Mouse (Mus musculus) embryonic facial prominence, embryonic 14.5 days (tissue): ENCODE data around the gene Musk. TPM values are rescaled to one million over a fixed set of nuclear protein-coding genes. Genes with fewer than 3 reads are reported as not detected.
"Not testable (repeated sequence)": the region's sequence is repeated elsewhere in the genome, so short reads cannot be mapped to it uniquely, and the experiment has no call there.

Experiments
- ATAC-seq: fragments of 200-750 bp; cut with Nextera tagmentation; 2 replicates; pipeline ENCODE4 v1.8.0; 2017; ENCODE audit warnings: low read depth, moderate number of reproducible peaks, moderate TSS enrichment
- DNase-seq: peaks from one replicate; pipeline ENCODE4 v3.0.0-alpha.2; 2015; ENCODE audit warnings: low spot score
- H3K27ac ChIP-seq: fragments of 300-500 bp; sonication (generic); replicated peaks from 2 replicates; pipeline ENCODE4 v1.5.1; 2014; ENCODE audit warnings: low read depth, mild to moderate bottlenecking, low read length, moderate library complexity
- H3K27me3 ChIP-seq: fragments of 300-500 bp; sonication (generic); replicated peaks from 2 replicates; pipeline ENCODE4 v1.6.1; 2014; ENCODE audit warnings: low read length; ENCODE audit not compliant: control insufficient read depth, insufficient read depth
- H3K36me3 ChIP-seq: fragments of 300-500 bp; sonication (generic); 2 replicates; pipeline ENCODE4 v1.6.1; 2014; ENCODE audit warnings: low read length, mixed read lengths; ENCODE audit not compliant: control insufficient read depth, insufficient read depth
- H3K4me1 ChIP-seq: fragments of 300-500 bp; sonication (generic); 2 replicates; pipeline ENCODE4 v1.6.1; 2014; ENCODE audit warnings: antibody characterized with exemption, low read length; ENCODE audit not compliant: control insufficient read depth, insufficient read depth
- H3K4me2 ChIP-seq: fragments of 300-500 bp; sonication (generic); 2 replicates; pipeline ENCODE4 v1.6.1; 2014; ENCODE audit warnings: low read depth, mild to moderate bottlenecking, low read length, moderate library complexity, mixed read lengths
- H3K4me3 ChIP-seq: fragments of 300-500 bp; sonication (generic); 2 replicates; pipeline ENCODE4 v1.5.1; 2014; ENCODE audit warnings: low read depth, mild to moderate bottlenecking, low read length
- H3K9ac ChIP-seq: fragments of 300-500 bp; sonication (generic); 2 replicates; pipeline ENCODE4 v1.6.1; 2014; ENCODE audit warnings: low read depth, mild to moderate bottlenecking, low read length, moderate library complexity, mixed read lengths
- H3K9me3 ChIP-seq: fragments of 300-500 bp; sonication (generic); 2 replicates; pipeline ENCODE4 v1.6.1; 2016; ENCODE audit warnings: low read length; ENCODE audit not compliant: control insufficient read depth
- WGBS: fragments of 180-500 bp; shearing (Covaris S2); extraction: QIAGEN DNeasy Blood & Tissue Kit; methylation state at CpG from one replicate; pipeline ENCODE4 v1.1.7; 2014; 5-methylcytosine and 5-hydroxymethylcytosine counted together
- polyA plus RNA-seq: library from polyadenylated mRNA; unstranded; fragments of >200 nt; fragmentation: Nextera tagmentation; extraction: Ambion mirVana; gene quantifications from 2 replicates; pipeline ENCODE4 v1.2.1, GENCODE M21; 2014

The Musk gene
- 11.8 and 12.9 TPM in 2 replicates for polyA plus RNA-seq

DNA sequence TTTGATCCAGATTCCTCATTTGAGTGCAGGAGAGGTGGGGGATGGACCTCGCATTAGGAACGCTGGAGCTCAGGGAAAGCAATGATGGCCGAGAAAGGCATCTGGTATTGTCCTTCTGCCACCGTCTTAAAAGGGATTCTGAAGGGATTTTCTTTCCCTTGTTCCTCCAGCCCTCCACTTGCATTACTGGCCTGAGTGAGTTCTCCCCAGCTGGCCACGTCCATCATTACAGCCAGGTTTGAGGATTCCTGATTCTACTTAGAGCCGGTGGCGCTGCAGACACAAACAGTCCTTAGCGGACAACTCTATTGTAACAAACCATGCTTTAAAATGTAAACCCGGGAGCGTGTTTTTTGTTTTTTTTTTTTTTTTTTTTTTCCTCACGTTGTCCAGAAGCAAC is at the start of gene Musk:
Gene Musk, plus strand, starts transcription at position 274 of the 400 bp plus-strand sequence.
- DNase-seq (peak; percentile 72), ATAC-seq (peak; percentile 41; the same call in 1 of the 2 replicates)
- Histone ChIP-seq H3K4me3 (peak within 1 kb of the TSS; percentile 17), H3K27me3 (no peaks in the 10 kb centered on the region), H3K27ac (peak within 1 kb of the TSS; percentile 75), H3K9me3 (no peaks in the 10 kb centered on the region), H3K36me3 (no peaks in the 10 kb centered on the region), H3K4me2 (peak within 1 kb of the TSS; percentile 43), H3K4me1 (peaks cover 6% of the 10 kb centered on the region), H3K9ac (no peak within 1 kb of the TSS; the same call in none of the 2 replicates)
- WGBS = 57% methylated on average over 11 of the region's 11 CpGs

DNA sequence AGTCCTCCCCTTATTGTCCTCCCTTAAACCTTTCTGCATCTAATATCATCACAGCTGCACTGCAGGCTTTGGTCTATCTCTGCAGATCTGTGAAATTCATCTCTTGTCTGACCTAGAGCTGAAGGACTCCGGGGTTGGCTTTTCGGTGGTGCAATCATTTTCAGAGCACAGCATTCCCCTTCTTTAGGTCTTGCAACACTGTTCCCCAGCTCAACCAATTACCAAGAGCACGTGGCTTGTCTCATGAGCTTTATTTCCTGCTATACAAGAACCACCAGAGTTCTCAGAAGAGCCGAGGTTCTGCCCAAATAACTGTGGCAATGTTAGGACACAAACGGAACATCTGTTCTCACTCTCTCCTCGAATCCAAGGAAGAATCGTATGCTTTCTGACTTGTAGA is 45.3 kb upstream of the Musk start:
- no peak overlapping the region for H3K9ac ChIP-seq
- ATAC-seq = no peak

GRCm38 (mm10) chr4:58245544-58245943 is 40.2 kb upstream of the Musk start:
- no peak overlapping the region for H3K4me3 ChIP-seq
- no peaks in the 10 kb centered on the region for H3K4me1 ChIP-seq
- H3K27me3 ChIP-seq = no peaks in the 10 kb centered on the region
- H3K27ac ChIP-seq = no peak overlapping the region
- no peak overlapping the region for H3K9ac ChIP-seq
- H3K9me3 ChIP-seq = no peaks in the 10 kb centered on the region
- WGBS = 61% methylated on average over 1 of the region's 1 CpGs
- H3K4me2 ChIP-seq = no peak overlapping the region
- DNase-seq = no peak
- no peak for ATAC-seq
- H3K36me3 ChIP-seq = no peaks in the 10 kb centered on the region

More for the DNA sequence above, 45.3 kb upstream of the Musk start:
- Histone ChIP-seq H3K4me1 (peaks cover 2% of the 10 kb centered on the region; the same call in 1 of the 2 replicates), H3K4me3 (no peak overlapping the region), H3K4me2 (no peak overlapping the region), H3K27me3 (no peaks in the 10 kb centered on the region), H3K36me3 (no peaks in the 10 kb centered on the region), H3K9me3 (peaks cover 8% of the 10 kb centered on the region; the same call in 1 of the 2 replicates), H3K27ac (no peak overlapping the region)
- no peak for DNase-seq
- 70% methylated on average over 7 of the region's 7 CpGs for WGBS

DNA sequence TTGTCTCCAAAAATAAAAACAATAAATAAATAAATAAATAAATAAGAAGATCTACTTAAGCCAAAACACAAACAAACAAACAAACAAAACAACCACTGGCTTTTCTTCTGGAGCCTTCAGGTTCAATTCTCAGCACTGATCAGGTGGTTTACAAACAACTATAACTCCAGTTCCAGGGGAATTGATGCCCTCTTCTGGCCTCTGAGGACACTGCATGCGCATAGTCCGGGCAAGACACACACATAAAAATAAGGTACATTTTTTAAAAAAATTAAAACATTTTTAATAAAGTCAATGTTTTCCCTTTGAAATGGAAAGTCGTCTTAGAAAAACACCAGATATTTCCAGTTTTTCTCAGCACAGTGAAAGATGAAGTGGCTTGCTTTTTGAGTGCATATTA is 33.4 kb upstream of the Musk start:
- Histone ChIP-seq H3K4me2 (no peak overlapping the region), H3K9ac (no peak overlapping the region), H3K27me3 (no peaks in the 10 kb centered on the region), H3K9me3 (no peaks in the 10 kb centered on the region), H3K4me3 (no peak overlapping the region), H3K4me1 (no peaks in the 10 kb centered on the region), H3K36me3 (no peaks in the 10 kb centered on the region), H3K27ac (no peak overlapping the region)
- WGBS = 89% methylated on average over 3 of the region's 3 CpGs
- DNase-seq (no peak), ATAC-seq (no peak)

- Histone ChIP-seq H3K9me3 (no peaks in the 10 kb centered on the region), H3K9ac (no peak overlapping the region), H3K4me3 (no peak overlapping the region), H3K4me2 (no peak overlapping the region), H3K4me1 (no peaks in the 10 kb centered on the region), H3K36me3 (no peaks in the 10 kb centered on the region), H3K27me3 (no peaks in the 10 kb centered on the region), H3K27ac (no peak overlapping the region)
- 33% methylated on average over 5 of the region's 5 CpGs for WGBS
- peak; percentile 88 for DNase-seq
- ATAC-seq = no peak
These were observed 32.4 kb upstream of the Musk start for GRCm38 (mm10) chr4:58253410-58253809.

DNA sequence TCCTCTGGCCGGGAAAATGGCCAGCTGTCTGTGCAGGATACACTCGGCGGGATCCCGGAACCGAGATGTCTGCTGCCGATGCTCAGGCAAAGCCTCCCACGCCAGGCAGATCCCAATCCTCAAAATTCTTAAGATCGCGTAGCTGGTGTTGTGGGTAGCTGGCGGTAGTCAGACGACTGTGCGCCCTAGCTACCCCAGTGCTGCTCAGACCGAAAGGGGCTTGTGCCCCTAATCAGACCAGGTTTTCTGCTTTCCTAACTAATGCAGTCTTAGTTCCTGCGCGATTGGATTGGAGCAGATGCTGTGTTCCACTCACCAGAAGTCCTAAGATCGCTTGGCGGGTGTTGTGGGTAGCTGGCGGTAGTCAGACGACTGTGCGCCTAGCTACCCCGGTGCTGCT is 25.0 kb upstream of the Musk start:
- H3K27me3 ChIP-seq = not testable (repeated sequence)

GRCm38 (mm10) chr4:58266294-58266693 is 19.5 kb upstream of the Musk start:
- no peak for ATAC-seq

More for the DNA sequence above, 25.0 kb upstream of the Musk start:
- not testable (repeated sequence) for H3K36me3 ChIP-seq, DNase-seq, H3K4me1 ChIP-seq, H3K4me2 ChIP-seq, H3K9me3 ChIP-seq, H3K9ac ChIP-seq, ATAC-seq, H3K4me3 ChIP-seq, H3K27ac ChIP-seq
- WGBS = 94% methylated on average over 21 of the region's 21 CpGs

DNA sequence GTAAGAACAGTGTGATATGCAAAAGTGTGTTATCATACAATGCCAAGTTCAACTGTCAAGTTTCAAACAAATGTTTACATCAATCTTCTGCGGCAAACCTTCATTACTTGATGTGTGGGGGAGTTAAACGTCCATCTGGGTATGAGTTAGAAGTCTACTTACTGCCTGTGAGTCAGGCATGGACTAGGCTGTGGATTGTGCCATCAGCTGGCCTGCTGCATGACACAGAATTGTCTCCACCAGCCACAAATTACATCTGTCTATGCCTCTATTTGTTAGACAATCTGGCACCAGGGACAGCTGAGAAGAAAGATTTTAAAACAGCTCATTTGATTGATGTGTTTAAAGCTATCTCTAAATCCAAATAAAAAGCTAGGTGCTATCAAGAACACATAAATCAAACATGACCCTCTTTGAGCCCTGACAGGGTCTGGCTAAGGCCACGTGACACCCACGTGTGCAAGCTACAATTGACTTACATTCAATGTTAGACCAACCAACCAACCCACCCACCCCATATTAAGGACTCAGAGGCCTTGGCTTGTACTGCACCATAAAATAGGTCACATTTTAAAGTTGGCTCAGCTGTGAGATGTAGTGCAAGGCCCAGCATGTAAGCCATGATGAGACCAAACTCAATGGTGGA is 16.7 kb upstream of the Musk start:
- ATAC-seq = no peak
- Histone ChIP-seq H3K4me2 (no peak overlapping the region), H3K27me3 (no peaks in the 10 kb centered on the region), H3K27ac (no peak overlapping the region), H3K4me3 (no peak overlapping the region), H3K4me1 (peaks cover 14% of the 10 kb centered on the region), H3K36me3 (no peaks in the 10 kb centered on the region), H3K9me3 (no peaks in the 10 kb centered on the region), H3K9ac (no peak overlapping the region)
- no peak for DNase-seq
- WGBS = 72% methylated on average over 4 of the region's 4 CpGs

More at GRCm38 (mm10) chr4:58266294-58266693, 19.5 kb upstream of the Musk start:
- Histone ChIP-seq H3K9me3 (no peaks in the 10 kb centered on the region), H3K4me3 (no peak overlapping the region), H3K36me3 (no peaks in the 10 kb centered on the region), H3K27ac (no peak overlapping the region), H3K9ac (no peak overlapping the region), H3K4me2 (no peak overlapping the region), H3K4me1 (peaks cover 3% of the 10 kb centered on the region; the same call in 1 of the 2 replicates), H3K27me3 (no peaks in the 10 kb centered on the region)
- WGBS = 41% methylated on average over 7 of the region's 7 CpGs
- peak; percentile 74 for DNase-seq

DNA sequence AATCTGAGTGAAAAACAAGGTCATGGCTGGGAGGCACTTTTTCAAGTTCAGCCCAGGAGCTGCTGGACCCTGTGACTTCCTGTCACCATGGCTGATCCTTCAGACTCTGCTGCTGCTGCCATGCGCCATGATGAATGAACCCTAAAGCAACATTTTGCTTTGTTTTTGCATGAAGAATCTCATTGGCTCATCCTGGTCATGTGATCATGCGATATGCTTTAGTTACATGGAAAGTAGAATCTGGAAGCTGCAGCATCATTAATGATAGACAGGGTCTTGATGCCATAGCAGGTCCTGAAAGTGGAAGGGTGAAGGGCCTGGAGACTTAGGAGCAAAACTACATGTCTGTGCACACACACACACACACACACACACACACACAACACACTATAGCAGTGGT is 15.8 kb upstream of the Musk start:
- Histone ChIP-seq H3K4me1 (peaks cover 14% of the 10 kb centered on the region), H3K36me3 (no peaks in the 10 kb centered on the region), H3K4me3 (no peak overlapping the region), H3K27me3 (no peaks in the 10 kb centered on the region), H3K27ac (no peak overlapping the region), H3K9me3 (no peaks in the 10 kb centered on the region), H3K4me2 (no peak overlapping the region), H3K9ac (no peak overlapping the region)
- no peak for ATAC-seq
- no peak for DNase-seq
- WGBS = 93% methylated on average over 2 of the region's 2 CpGs
